Mouse (Mus musculus) thymus, adult 2 months (tissue): ENCODE data around the gene Mtap.

Experiments used
- CTCF ChIP-seq: fragments of 200-500 bp; IDR thresholded peaks from 2 replicates; pipeline ENCODE4 v1.5.1; 2012; ENCODE audit warnings: mild to moderate bottlenecking, control low read depth, low read length, moderate library complexity, borderline replicate concordance; ENCODE audit not compliant: control insufficient read depth, poor library complexity, insufficient read depth; ENCODE audit errors: extremely low read depth
- POLR2A ChIP-seq: fragments of 200-500 bp; IDR thresholded peaks from 2 replicates; pipeline ENCODE4 v1.6.1; 2012; ENCODE audit warnings: mild to moderate bottlenecking, low read length, control low read depth, moderate library complexity; ENCODE audit not compliant: control insufficient read depth, poor library complexity, insufficient read depth; ENCODE audit errors: extremely low read depth

- TF ChIP-seq POLR2A, result no peak
- TF ChIP-seq CTCF, result no peak
Measured at GRCm38 (mm10) chr4:89149261-89149660, 12.3 kb downstream of the Mtap start.
